Mouse (Mus musculus): ENCODE measurements around the gene Cntnap2. TPM values are rescaled to one million over a fixed set of nuclear protein-coding genes. Genes with fewer than 3 reads are reported as not detected.

The Cntnap2 gene
- total RNA-seq, 2 experiments from 2014 or later: 136 to 147 TPM

DNA sequence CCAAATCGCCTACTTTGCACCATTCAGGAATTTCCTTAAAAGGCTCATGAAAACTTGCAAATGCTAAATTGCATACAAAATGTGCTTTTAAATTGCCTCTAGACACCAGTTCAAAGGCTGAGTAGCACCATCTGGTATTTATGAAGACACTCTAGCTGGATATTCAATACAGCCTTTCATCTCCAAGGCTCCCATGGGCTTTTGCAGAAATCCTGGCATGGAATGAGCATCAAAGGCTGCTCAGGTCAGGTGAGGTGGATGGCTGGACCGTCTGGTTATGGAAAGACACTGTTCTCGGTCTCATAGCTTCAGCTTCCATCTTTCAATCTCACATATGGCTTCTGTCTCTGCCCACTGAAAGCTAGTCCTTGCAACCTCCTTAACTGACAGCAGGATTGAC lies 1515.9 kb downstream of the Cntnap2 start:
- DNase-seq (ENCODE audit: low spot score in 2 of 2): no peak

DNA sequence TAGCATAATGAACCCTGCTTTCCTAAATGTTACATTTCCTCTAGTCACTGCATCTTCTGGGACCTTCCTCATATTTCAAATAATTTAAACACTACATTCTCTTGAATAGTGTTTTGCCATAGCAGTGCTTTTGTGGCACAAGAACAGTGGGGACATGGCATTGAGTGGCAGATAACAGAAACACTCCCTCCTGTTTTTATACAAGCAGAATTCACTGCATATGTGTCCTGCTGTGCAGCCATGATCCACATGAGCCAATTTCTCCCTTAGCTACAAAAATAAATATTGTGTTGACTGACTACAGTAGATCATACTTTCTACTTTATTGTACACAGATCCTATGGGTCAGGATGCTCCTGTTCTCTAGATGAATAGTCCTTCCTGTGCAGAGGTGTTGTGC lies 1553.2 kb downstream of the Cntnap2 start:
- DNase-seq (ENCODE audit: low spot score in 2 of 2): no peak

- DNase-seq (ENCODE audit: low spot score in 2 of 2): no peak
Observed at GRCm38 (mm10) chr6:46612872-46613271, 1553.7 kb downstream of the Cntnap2 start.

DNA sequence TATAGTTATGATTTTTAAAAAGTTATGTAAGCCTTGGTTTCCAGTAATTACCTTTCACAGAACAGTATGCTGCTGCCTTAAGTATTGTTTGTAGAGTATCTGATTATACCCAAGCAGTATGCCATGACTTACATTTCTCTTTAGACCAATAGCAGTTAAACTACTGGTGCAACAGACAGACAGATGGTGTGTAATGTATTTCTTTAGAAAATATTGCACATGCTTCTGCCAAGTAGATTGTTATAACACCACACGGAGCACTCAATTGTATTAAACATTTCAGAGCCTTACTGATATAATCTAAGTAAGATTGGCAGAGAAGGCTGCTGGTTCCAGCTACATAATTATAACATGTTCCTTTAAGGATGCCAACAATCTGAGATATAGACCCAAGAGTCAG lies 1609.9 kb downstream of the Cntnap2 start:
- no peak for DNase-seq (ENCODE audit: low spot score in 2 of 2)

GRCm38 (mm10) chr6:46675081-46675480 lies 1615.9 kb downstream of the Cntnap2 start:
- no peak for DNase-seq (ENCODE audit: low spot score in 2 of 2)

DNA sequence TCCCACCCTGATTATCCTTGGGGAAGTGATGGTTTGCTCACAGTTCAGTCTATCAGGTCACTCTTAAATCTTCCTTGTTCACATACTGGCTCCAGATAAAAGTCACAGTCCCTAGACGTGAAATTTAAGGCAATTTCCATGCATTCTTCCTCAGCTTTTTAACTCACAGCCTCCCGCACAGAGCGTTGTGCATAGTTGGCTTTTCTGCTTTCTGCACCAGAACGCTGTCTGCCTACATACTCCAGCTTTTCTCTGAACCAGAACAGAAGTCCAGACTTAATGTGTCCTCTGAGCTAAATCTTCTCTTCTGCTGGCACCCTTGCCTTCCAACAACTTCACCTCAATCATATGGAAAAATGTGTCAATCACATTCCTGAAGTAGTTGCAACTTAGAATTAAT lies 1616.5 kb downstream of the Cntnap2 start:
- no peak for DNase-seq (ENCODE audit: low spot score in 2 of 2)

- no peak for DNase-seq (ENCODE audit: low spot score in 2 of 2)
Observed at GRCm38 (mm10) chr6:46696187-46696586, 1637.0 kb downstream of the Cntnap2 start.

GRCm38 (mm10) chr6:46699343-46699742 lies 1640.2 kb downstream of the Cntnap2 start:
- DNase-seq (ENCODE audit: low spot score in 2 of 2): no peak

DNA sequence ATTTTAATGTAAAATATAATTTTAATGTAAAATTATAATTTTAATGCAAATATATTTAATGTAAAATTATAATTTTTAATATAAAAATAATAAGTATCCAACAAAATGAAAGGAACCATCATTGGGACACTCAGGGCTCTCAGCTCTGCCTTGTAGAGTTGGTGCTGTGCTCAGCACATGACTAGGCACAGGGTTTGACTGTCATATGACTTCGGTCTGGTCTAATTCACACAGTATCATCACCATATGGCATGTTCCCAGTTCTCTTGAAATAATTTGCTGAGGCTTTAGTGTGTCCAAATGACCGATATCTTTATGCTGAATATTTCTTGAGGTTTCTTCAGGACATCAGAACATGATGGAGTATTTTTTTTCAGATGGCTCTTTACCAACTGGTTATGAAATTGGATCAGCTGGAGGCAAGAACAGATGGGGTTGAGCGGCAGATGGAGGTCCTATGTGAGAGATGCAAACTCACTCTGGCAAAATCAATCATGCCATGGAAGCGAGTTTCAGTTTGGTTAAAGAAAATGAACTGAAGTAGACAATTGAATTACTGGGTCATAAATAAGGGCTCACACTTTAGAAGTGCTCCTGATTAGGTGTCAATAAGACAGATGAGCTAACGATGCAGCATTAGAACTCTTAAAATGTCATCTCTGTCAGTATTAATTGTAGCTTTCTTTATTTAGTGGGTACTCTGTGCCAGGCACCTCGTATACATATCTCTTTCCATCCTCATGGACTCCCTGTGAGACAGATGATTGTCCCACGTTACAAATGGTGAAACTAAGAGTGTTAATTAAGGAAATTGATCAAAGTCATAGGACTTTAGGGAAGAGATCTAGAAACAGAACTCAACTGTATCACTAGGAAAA lies 1645.4 kb downstream of the Cntnap2 start:
- DNase-seq (ENCODE audit: low spot score in 2 of 2): peak; percentile 49 to 90

GRCm38 (mm10) chr6:46705926-46706325 lies 1646.8 kb downstream of the Cntnap2 start:
- peak in 1 of 2 experiments; percentile 47 for DNase-seq (ENCODE audit: low spot score in 2 of 2)

DNA sequence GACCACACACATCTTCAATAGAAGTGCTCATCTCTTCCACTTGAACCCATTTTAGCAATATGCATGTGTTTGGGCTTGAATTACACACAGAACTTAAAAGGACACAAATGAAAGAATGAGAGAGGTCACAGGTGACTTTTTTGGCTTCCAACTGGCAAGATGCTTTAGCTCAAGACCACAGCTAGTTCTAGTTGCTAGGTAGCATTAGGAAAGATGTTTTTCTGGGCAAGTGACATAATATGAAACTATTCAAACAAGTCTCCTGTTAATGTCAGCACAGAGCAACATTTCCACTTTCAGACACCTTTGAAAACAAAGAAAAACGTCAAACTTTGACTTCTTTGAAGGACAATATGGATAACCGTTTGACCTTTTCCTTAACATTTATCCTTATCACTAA lies 1657.4 kb downstream of the Cntnap2 start:
- DNase-seq (ENCODE audit: low spot score in 2 of 2): no peak

DNA sequence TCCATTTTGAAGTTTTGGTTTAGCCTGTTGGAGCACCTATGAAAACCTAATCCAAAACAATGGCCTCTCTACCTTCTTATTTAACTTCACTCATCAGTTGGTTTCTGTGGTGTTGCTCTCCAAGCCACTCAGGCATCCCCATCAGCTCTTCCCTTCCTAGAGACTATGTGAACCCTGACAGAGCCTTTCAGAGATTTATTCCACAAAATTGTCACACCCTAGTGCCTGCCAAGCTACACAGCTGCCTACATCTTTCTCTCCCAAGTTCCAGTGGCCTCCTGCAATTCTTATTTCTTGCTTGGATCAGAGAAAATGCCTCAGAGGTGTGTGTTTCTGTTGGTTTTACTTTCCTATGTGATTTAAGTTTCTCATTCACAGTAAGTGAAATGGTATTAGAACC lies 1674.6 kb downstream of the Cntnap2 start:
- no peak for DNase-seq (ENCODE audit: low spot score in 2 of 2)

GRCm38 (mm10) chr6:46748448-46748847 lies 1689.3 kb downstream of the Cntnap2 start:
- DNase-seq (ENCODE audit: low spot score in 2 of 2): no peak

- no peak for DNase-seq (ENCODE audit: low spot score in 2 of 2)
Observed at GRCm38 (mm10) chr6:46763481-46763880, 1704.3 kb downstream of the Cntnap2 start.

DNA sequence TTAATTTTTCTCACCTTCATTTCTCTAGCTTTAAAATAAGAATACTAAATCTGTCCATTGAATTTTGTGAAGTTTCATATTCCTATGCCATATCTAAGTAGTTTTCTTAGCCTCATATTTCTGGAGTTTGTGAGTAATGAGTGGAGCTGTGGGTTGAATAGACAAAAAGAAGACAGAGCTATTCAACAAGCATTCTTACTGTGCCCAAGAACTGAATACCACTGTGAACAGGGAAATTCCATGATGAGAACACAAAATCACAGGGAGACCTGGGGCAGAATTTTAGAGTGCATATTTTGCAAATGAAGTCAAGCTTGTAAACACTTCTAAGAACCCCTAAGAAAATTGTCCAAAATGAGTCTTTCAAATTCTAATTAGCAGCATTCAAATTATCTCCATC lies 1715.4 kb downstream of the Cntnap2 start:
- no peak for DNase-seq (ENCODE audit: low spot score in 2 of 2)

DNA sequence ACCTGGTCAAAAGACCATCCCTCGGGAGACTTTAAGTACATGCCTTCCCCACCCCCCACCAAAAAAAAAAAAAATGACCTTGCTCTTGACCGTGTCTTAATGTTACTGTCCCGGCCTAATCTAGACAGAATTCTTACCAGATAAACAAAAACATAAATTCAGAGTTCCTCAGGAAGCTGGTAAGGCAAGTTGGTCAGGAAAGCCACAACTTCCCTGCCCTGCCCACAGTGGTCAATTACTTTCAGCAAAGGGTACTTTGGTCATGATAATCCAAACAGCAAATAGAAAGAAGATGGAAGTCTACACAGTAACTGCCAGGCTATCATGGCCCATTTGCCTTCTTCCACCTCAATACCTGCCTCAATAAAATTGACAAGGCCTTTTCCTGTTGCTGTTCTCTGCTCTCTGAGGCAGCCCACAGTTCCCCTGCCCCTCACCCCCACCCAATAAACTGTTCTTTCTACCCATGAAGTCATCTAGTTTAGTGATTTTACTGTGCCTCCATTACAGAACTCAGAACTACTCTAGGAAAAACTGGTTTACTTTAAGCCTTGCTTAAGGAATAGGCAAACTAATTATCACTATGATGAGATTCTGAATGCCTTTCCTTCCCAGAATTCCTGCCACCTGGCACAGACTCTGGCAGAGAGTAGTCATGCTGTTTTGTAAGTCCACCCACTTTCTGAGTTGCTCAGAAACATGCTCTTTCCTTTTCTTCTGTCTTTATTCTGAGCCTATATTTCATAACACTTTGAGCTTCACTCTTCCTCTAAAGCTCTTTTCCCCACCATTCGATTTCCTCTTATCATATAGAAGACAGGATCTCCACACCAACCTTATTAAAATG lies 1743.3 kb downstream of the Cntnap2 start:
- peak in 1 of 2 experiments; percentile 24 for DNase-seq (ENCODE audit: low spot score in 2 of 2)

DNA sequence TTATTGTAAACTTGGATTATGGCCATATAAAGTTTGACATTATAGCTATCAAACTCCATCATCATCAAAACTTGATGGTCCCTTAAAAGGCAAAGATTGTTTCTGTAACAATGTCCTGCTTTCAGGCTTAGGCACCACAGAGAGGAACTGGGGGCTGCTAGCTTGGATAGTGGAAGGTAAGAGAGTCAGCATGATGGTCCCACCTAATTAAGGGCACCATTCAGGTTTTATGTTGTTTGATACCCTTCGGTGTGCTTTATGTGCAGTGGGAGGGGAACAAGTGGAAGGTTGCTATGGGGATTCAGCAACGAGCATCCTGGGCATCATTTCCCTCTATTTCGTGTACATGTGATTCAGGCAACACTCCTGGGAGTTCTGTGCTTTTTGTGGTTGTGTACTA lies 1797.5 kb downstream of the Cntnap2 start:
- DNase-seq (ENCODE audit: low spot score in 2 of 2): no peak

DNA sequence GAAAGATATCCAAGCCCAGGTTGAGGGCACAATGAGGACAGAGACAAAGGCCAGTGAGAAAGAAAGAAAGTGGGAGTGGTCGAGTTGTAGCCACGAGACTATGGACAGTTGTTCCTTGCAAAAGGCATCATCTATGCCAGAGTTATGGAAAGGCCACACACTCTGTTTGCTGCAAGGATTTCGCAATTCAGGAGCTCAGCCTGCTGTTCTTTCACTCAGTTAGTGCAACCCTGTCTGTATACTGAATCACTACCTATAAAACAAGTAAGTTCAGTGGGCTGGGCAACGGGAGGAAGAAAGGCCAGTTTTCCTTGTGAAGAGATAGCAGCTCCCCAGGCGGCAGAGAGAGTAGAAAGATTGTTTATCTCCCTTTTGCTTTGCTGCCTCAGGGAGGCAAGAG lies 1801.9 kb downstream of the Cntnap2 start:
- DNase-seq (ENCODE audit: low spot score in 2 of 2): no peak

DNA sequence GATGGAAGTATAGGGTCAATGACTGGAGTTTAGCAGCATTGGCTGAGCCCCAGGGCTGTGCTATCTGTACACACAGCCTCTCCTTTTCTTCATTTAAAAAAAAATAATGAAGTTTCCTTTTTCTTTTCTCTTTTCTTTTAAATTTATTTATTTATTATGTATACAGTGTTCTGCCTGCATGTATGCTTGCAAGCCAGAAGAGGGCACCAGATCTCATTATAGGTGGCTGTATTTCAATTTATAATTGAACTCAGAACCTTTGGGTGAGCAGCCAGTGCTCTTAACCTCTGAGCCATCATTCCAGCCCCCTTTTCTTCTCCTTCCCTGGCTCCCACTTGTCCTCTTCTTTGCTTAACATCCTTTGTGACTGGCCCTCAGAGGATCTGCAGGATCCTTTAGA lies 1807.2 kb downstream of the Cntnap2 start:
- no peak for DNase-seq (ENCODE audit: low spot score in 2 of 2)

GRCm38 (mm10) chr6:46886230-46886629 lies 1827.1 kb downstream of the Cntnap2 start:
- DNase-seq (ENCODE audit: low spot score in 2 of 2): no peak

DNA sequence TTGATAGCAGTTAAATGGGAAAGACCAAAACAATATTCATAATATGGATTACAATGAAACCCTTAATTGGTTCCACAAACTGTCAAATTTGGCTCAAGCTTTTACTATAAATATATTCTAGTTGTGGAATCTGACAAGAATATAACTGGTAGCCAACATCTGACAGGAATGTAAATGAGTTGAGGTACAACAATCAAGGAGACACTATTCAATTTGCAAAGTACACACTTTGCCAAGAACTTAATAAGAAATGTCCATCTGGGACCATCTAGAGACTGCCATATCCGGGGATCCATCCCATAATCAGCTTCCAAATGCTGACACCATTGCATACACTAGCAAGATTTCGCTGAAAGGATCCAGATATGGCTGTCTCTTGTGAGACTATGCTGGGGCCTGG lies 1850.0 kb downstream of the Cntnap2 start:
- DNase-seq (ENCODE audit: low spot score in 2 of 2): no peak

- peak in 1 of 2 experiments; percentile 20 for DNase-seq (ENCODE audit: low spot score in 2 of 2)
Observed at GRCm38 (mm10) chr6:46918701-46919274, 1859.6 kb downstream of the Cntnap2 start.
